In genomic region chr2:156203917-156204316, GRCm38 (mm10) we compare ENCODE assay signal across 12 mouse cellular contexts. TPM values are rescaled to one million over a fixed set of nuclear protein-coding genes. Genes with fewer than 3 reads are reported as not detected.
A peak's percentile ranks its signal among the peaks of the same experiment; 100 is the strongest.
DNase-seq lines count a peak whose midpoint lies in the region; ATAC-seq and TF ChIP-seq lines count a peak whose summit lies in the region.
"Had no signal": no experiment of that assay in that cellular context is flagged by ENCODE, and none has a peak within 500 bp of the region (broad histone marks: within the 10 kb centered on the region; RNA-seq: fewer than 3 reads in every experiment).

No protein-coding gene starts in this region.

- no peaks in the 10 kb centered on the region for H3K27me3 ChIP-seq in forebrain, postnatal 0 days (ENCODE audit: insufficient read depth, low read length)
- H3K27me3 ChIP-seq in forebrain, embryonic 10.5 days (ENCODE audit: poor library complexity, severe bottlenecking), result no peaks in the 10 kb centered on the region
- H3K27me3 ChIP-seq: CH12.LX had no signal

- no peak for ATAC-seq in forebrain, postnatal 0 days
- ATAC-seq: activated CD4-positive, CD25-positive, alpha-beta regulatory T cell, adult 4 months had no signal

- 0 out of 2 replicates have a peak, but pooled peaks have one; percentile 13 for TF ChIP-seq CTCF in forebrain, postnatal 0 days (IDR thresholded peaks at IDR 0.05; ENCODE audit: low read depth)
- TF ChIP-seq CTCF in left cerebral cortex, adult 2 months (IDR thresholded peaks at IDR 0.05), result peak; percentile 11

- DNase-seq in forebrain, postnatal 0 days, result no peak
- DNase-seq in forebrain, embryonic 10.5 days (ENCODE audit: extremely low spot score, low spot score), result no peak
- no peak for DNase-seq in left cerebral cortex, adult 2 months (ENCODE audit: extremely low spot score in 1 of 2, low spot score in 2 of 2)
- no peak for DNase-seq in left cerebral cortex, adult 11 months (ENCODE audit: low spot score)
- peak; percentile 41 for DNase-seq in CD4-positive helper T cell, adult 2 months (ENCODE audit: low read depth, low spot score)
- no peak for DNase-seq in thymus, postnatal 25 days
- DNase-seq in heart, postnatal 4 days, result no peak
- DNase-seq: heart, postnatal 36 days; kidney, adult 9 months had no signal

- H3K4me3 ChIP-seq in forebrain, postnatal 0 days (ENCODE audit: low read depth, low read length), result no peak overlapping the region
- H3K4me3 ChIP-seq in forebrain, embryonic 10.5 days, result no peak overlapping the region
- H3K4me3 ChIP-seq in left cerebral cortex, adult 2 months, result no peak overlapping the region
- H3K4me3 ChIP-seq in brown adipose tissue, adult 24 weeks (ENCODE audit: insufficient read depth, low read depth, low read length), result no peak overlapping the region

- whole genome bisulfite sequencing in forebrain, postnatal 0 days, result 94% methylated on average over 6 of the region's 6 CpGs
- 91% methylated on average over 6 of the region's 6 CpGs for WGBS in forebrain, embryonic 10.5 days

- H3K9me3 ChIP-seq in forebrain, postnatal 0 days (ENCODE audit: low read length), result no peaks in the 10 kb centered on the region
- H3K9me3 ChIP-seq in forebrain, embryonic 10.5 days, result no peaks in the 10 kb centered on the region; the same call in 1 of the 2 replicates

- H3K4me1 ChIP-seq in forebrain, postnatal 0 days (ENCODE audit: insufficient read depth), result peaks cover 3% of the 10 kb centered on the region; the same call in 1 of the 2 replicates
- H3K4me1 ChIP-seq in forebrain, embryonic 10.5 days, result peaks cover 21% of the 10 kb centered on the region
- peaks cover 20% of the 10 kb centered on the region for H3K4me1 ChIP-seq in brown adipose tissue, adult 24 weeks (ENCODE audit: control insufficient read depth, insufficient read depth, insufficient read length, low read length)

- 0 out of 2 replicates have a peak, but pooled peaks cover 7% of the 10 kb centered on the region for H3K36me3 ChIP-seq in forebrain, postnatal 0 days (ENCODE audit: insufficient read depth)
- peaks cover 95% of the 10 kb centered on the region for H3K36me3 ChIP-seq in forebrain, embryonic 10.5 days (replicated peaks)

- H3K9ac ChIP-seq in forebrain, postnatal 0 days, result no peak overlapping the region

- H3K4me2 ChIP-seq in forebrain, postnatal 0 days (ENCODE audit: low read depth), result no peak overlapping the region

- intact Hi-C loops in left cerebral cortex, adult 2 months (cut with DNase I), result no loop called here

- no peak overlapping the region for H3K27ac ChIP-seq in forebrain, postnatal 0 days (ENCODE audit: low read depth, low read length)
- no peak overlapping the region for H3K27ac ChIP-seq in forebrain, embryonic 10.5 days
- H3K27ac ChIP-seq in left cerebral cortex, adult 2 months, result no peak overlapping the region
- H3K27ac ChIP-seq in brown adipose tissue, adult 24 weeks (replicated peaks; ENCODE audit: low read depth, low read length), result 0 out of 2 replicates have a peak overlapping the region, but pooled peaks have one; percentile 5

RNA-seq across cellular contexts. Expression of gene Phf20, which starts 7.7 kb away (rescaled TPM):
- total RNA-seq in forebrain, postnatal 0 days (2014; rRNA removed), result 45.9 and 57.1 TPM in 2 replicates
- polyA plus RNA-seq in forebrain, postnatal 0 days (2015; fragmentation: Nextera tagmentation; extraction: Ambion mirVana), result 111 and 148 TPM in 2 replicates
- 71.6 and 77.4 TPM in 2 replicates for polyA plus RNA-seq in forebrain, embryonic 10.5 days (2016; fragmentation: Nextera tagmentation; extraction: Ambion mirVana)
- 10 to 100 TPM; 82.7 to 85.6 TPM for total RNA-seq in left cerebral cortex, adult 2 months (2021)
- 9.1 and 17.5 TPM in 2 replicates for polyA plus RNA-seq in brown adipose tissue, adult 24 weeks (2012; ENCODE audit: insufficient read depth, insufficient read length, missing spikeins)
- 10 to 100 TPM; 20.5 to 21.3 TPM for total RNA-seq in heart, postnatal 4 days (2021)

RNA-seq across cellular contexts. Expression of gene Rbm39, which starts 23.9 kb away (rescaled TPM):
- total RNA-seq in forebrain, postnatal 0 days (2014; rRNA removed), result 332 and 415 TPM in 2 replicates
- polyA plus RNA-seq in forebrain, postnatal 0 days (2015; fragmentation: Nextera tagmentation; extraction: Ambion mirVana), result 412 and 413 TPM in 2 replicates
- 542 and 576 TPM in 2 replicates for polyA plus RNA-seq in forebrain, embryonic 10.5 days (2016; fragmentation: Nextera tagmentation; extraction: Ambion mirVana)
- total RNA-seq in left cerebral cortex, adult 2 months (2021), result 100 to 1,000 TPM; 286 to 301 TPM
- 113 and 143 TPM in 2 replicates for polyA plus RNA-seq in brown adipose tissue, adult 24 weeks (2012; ENCODE audit: insufficient read depth, insufficient read length, missing spikeins)
- 100 to 1,000 TPM; 264 to 286 TPM for total RNA-seq in heart, postnatal 4 days (2021)

RNA-seq across cellular contexts. Expression of gene Nfs1, which starts 59.9 kb away (rescaled TPM):
- 41.9 and 42.7 TPM in 2 replicates for total RNA-seq in forebrain, postnatal 0 days (2014; rRNA removed)
- 41.2 and 48.6 TPM in 2 replicates for polyA plus RNA-seq in forebrain, postnatal 0 days (2015; fragmentation: Nextera tagmentation; extraction: Ambion mirVana)
- 41.7 and 45.2 TPM in 2 replicates for polyA plus RNA-seq in forebrain, embryonic 10.5 days (2016; fragmentation: Nextera tagmentation; extraction: Ambion mirVana)
- total RNA-seq in left cerebral cortex, adult 2 months (2021), result 10 to 100 TPM; 36.3 to 42.0 TPM
- 107 and 161 TPM in 2 replicates for polyA plus RNA-seq in brown adipose tissue, adult 24 weeks (2012; ENCODE audit: insufficient read depth, insufficient read length, missing spikeins)
- total RNA-seq in heart, postnatal 4 days (2021), result 10 to 100 TPM; 51.5 to 51.9 TPM
